Mouse (Mus musculus) olfactory bulb, adult 2 months (tissue): Measurements from ENCODE around the gene Kcp.

Source experiments
- CTCF ChIP-seq: fragments of 200-500 bp; IDR thresholded peaks from 2 replicates; pipeline ENCODE4 v1.5.1; 2012; ENCODE audit warnings: low read depth, mild to moderate bottlenecking, low read length, moderate library complexity; ENCODE audit not compliant: insufficient read depth
- POLR2A ChIP-seq: fragments of 200-500 bp; IDR thresholded peaks from 2 replicates; pipeline ENCODE4 v1.6.1; 2012; ENCODE audit warnings: mild to moderate bottlenecking, low read depth, low read length, moderate library complexity; ENCODE audit not compliant: insufficient read depth

- TF ChIP-seq CTCF, result no peak
- TF ChIP-seq POLR2A, result no peak
Measured at GRCm38 (mm10) chr6:29513284-29513683, 5.5 kb upstream of the Kcp start.
